Mouse (Mus musculus): ENCODE measurements around the gene Cubn.

Cubn gene

DNA sequence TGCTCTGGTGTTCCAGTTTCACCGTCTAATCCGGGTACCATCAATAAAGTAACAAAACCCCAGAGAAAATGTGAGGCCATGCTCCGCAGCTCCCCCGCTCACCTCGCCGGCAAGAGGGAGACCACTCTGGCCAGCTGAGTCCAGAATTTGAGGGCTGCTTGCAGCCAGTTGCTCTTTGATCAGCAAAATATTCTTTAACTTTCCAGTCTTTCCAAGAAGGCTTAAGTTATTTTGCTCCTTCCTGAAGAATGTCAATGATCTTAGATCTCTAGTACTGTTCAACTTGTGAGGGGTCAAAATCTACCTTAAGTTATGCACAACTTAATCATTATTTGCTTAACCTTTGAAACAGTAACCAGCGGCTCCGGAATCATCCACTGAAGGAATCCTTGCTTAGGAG is at the start of gene Cubn:
TSS of gene Cubn (minus strand) at position 80 of the 400 bp plus-strand sequence.
- in situ Hi-C loops (cut with MseI, MboI), result no loop called here

- in situ Hi-C loops (cut with MseI, MboI), result loop anchor here (5.0 to 10.0 kb wide), 2 partner anchors 238 to 245 kb away; no protein-coding TSS in a partner anchor
Measured at GRCm38 (mm10) chr2:13539860-13540259, 48.2 kb upstream of the Cubn start.

GRCm38 (mm10) chr2:13538704-13539377 is 47.2 kb upstream of the Cubn start:
- in situ Hi-C loops (cut with MseI, MboI), result loop anchor here (5.0 to 10.0 kb wide), 2 partner anchors 237 to 244 kb away; no protein-coding TSS in a partner anchor

- in situ Hi-C loops (cut with MseI, MboI), result loop anchor here (5.0 to 10.0 kb wide), 2 partner anchors 236 to 243 kb away; no protein-coding TSS in a partner anchor
Measured at GRCm38 (mm10) chr2:13538258-13538657, 46.6 kb upstream of the Cubn start.

- in situ Hi-C loops (cut with MseI, MboI), result loop anchor here (5.0 to 10.0 kb wide), 2 partner anchors 235 to 243 kb away; no protein-coding TSS in a partner anchor
Measured at GRCm38 (mm10) chr2:13537733-13538132, 46.1 kb upstream of the Cubn start.

- in situ Hi-C loops (cut with MseI, MboI), result loop anchor here (5.0 to 10.0 kb wide), 2 partner anchors 234 to 242 kb away; no protein-coding TSS in a partner anchor
Measured at GRCm38 (mm10) chr2:13536747-13537146, 45.1 kb upstream of the Cubn start.

GRCm38 (mm10) chr2:13530639-13531038 is 39.0 kb upstream of the Cubn start:
- in situ Hi-C loops (cut with MseI, MboI), result loop anchor here in 1 of 2 experiments (10.0 kb wide), 1 partner anchor 236 kb away; no protein-coding TSS in a partner anchor

GRCm38 (mm10) chr2:13529253-13529933 is 37.8 kb upstream of the Cubn start:
- in situ Hi-C loops (cut with MseI, MboI), result no loop called here

DNA sequence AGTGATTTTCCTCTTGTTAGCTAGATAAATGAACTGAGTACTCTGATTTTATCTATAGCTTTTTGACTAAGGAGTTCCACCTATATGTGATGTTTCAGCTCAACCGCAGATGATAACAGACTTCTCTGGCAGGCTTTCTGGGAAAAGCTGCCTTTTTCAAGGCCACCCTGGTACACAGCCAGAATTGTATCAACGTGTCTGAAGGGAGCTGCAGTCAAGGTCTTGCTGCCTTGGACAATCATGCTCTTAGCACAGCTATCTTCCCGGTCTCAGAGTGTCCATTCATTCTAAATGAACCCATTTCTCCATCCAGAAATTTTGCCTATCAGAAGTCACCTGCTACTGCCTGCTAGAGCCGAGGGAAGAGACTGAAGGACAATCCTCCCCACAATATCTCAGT is 35.9 kb upstream of the Cubn start:
- in situ Hi-C loops (cut with MseI, MboI), result no loop called here

- in situ Hi-C loops (cut with MseI, MboI), result no loop called here
Measured at GRCm38 (mm10) chr2:13527125-13527524, 35.5 kb upstream of the Cubn start.

DNA sequence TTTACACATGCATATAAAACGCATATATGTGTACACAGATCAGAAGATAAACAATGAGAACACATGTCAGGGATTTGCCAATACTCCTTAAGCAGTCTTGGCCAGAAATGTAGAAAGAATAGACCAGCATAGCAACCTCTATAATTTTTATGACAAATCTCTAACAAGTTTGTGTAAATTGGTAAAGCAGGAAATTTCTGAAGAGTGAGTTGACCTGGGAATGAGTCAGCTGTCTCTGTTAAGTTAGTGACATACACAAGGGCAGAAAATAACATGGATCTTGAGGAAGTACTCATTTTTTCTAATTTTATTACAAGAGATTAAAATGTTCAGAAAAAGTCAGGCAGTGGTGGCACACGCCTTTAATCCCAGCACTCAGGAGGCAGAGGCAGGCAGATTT is 34.6 kb upstream of the Cubn start:
- in situ Hi-C loops (cut with MseI, MboI), result no loop called here

DNA sequence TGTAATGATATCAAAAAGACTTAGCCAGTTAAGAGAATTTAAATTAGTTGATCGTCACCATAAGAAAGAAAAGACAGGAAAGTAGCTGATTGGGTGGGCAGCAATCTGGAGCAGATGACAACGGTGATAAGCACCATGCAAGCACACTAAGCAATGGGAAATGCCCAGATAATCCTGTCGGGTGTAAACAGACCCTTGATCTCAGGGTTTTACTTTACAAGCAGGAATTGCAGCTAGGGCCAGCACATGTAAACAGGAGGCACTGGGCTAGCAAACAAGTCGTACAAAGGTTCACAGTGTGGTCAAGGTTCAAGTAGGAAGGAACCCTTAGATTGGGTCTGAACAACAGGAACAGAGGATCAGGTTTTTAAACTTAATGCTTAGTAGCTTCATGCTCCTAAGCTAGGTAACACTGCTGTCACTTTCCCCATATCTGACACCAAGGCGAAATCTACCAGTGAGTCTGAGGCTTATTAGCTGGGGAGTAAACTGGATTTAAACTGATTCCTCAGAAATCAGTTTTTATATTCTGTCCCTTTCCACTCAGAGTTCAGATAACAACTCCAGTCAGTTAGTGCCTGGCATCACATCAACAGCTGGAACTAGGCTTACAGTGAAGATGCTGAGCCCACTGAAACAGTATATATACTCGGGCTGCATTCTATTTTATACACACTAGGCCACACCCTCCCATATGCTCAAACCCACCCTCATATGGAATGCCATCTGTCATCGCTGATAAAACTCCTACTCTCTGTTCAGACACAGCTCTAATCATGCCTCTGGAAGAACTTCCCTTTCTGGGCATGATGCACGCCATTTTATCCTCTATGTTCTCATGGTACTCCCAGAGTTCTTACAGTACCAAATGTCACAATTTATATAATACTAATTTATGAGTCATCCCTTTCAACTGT is 32.2 kb upstream of the Cubn start:
- in situ Hi-C loops (cut with MseI, MboI), result no loop called here

DNA sequence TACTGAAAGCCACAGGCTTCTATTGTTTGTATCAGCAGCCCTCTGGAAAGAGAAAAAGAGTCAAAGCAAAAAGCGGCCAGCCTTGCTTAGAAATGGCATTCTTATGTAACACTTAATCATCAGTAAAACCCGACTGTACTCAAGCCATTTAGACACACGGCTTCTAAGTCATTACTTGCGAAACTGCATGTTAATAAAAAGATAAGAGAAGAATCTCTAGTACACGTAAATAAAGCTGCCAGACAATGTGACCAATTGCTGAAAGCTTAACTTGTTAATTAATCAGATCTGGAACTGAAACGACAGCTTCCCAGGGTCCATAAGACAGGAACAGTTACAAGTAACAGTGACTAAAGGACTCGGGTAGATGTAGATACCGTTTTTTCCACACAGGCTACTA is 30.5 kb upstream of the Cubn start:
- in situ Hi-C loops (cut with MseI, MboI), result no loop called here

- in situ Hi-C loops (cut with MseI, MboI), result no loop called here
Measured at GRCm38 (mm10) chr2:13514949-13515348, 23.3 kb upstream of the Cubn start.

GRCm38 (mm10) chr2:13502717-13503116 is 11.1 kb upstream of the Cubn start:
- in situ Hi-C loops (cut with MseI, MboI), result no loop called here

GRCm38 (mm10) chr2:13501553-13501952 is 9.9 kb upstream of the Cubn start:
- in situ Hi-C loops (cut with MseI, MboI), result no loop called here

- in situ Hi-C loops (cut with MseI, MboI), result no loop called here
Measured at GRCm38 (mm10) chr2:13500298-13500999, 8.8 kb upstream of the Cubn start.

DNA sequence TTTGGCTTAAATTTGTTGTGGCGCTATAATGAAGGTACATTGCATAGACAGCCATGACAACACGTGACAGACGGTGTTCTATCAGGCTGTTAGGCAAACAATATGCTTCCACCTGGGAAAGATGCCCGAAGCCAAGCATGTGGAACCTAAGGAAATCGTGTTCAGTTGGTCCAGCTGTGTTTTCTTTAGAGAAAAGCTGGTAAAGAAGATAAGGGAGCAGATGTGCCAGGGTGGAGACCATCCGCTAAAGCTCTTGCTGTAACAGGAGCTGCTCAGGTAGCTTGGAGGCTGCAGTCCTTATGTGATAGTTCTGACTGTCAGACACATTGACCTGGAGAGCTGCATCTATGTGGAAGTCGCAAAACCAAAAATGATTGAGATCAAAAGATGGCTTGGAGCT is 7.6 kb upstream of the Cubn start:
- in situ Hi-C loops (cut with MseI, MboI), result no loop called here

- in situ Hi-C loops (cut with MseI, MboI), result no loop called here
Measured at GRCm38 (mm10) chr2:13496087-13496486, 4.5 kb upstream of the Cubn start.

DNA sequence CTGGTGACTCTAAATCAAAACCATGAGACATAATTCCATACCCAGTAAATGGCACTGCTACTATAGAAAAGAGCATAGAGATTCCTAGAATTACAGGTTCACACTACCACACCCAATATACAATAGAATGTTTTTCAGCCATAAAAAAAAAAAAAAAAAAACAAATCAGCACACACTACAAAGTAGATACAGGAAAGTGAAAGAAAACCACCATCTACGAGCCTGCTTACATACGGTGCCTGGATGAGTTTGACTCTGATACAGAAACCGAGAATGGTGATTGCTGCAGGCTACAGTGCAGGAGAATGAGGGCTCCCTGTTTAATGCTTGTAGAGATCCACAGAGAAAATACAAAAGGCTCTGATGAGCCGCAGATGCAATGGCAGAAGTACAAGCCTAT is 1.3 kb upstream of the Cubn start:
- in situ Hi-C loops (cut with MseI, MboI), result no loop called here

DNA sequence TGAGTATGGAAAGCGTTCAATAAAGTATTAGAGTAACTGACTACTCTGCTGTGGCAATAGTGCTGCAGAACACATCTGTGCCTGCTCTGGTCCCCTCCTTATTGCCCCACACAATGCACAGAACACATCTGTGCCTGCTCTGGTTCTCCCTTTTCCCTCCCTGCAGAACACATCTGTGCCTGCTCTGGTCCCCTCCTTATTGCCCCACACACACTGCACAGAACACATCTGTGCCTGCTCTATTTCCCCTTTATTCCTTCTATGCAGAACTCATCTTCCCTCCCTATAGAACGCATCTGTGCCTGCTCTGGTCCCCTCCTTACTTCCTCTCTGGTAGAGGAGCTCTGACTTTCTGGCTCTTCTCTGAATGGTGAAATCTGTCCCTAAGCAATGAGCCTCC is 1.1 kb downstream of the Cubn start:
- in situ Hi-C loops (cut with MseI, MboI), result no loop called here
